Mouse (Mus musculus) bone marrow, adult 2 months (tissue): ENCODE data around the gene Rec8. TPM values are rescaled to one million over a fixed set of nuclear protein-coding genes. Genes with fewer than 3 reads are reported as not detected.

ENCODE experiments used
- H3K27ac ChIP-seq: fragments of 200-500 bp; 2 replicates; pipeline ENCODE4 v1.5.1; 2012; ENCODE audit warnings: low read depth, mild to moderate bottlenecking, control low read depth, inconsistent platforms, low read length; ENCODE audit not compliant: control insufficient read depth, poor library complexity, insufficient read depth
- H3K4me1 ChIP-seq: fragments of 200-500 bp; 2 replicates; pipeline ENCODE4 v1.6.1; 2011; ENCODE audit warnings: low read length; ENCODE audit not compliant: control insufficient read depth, insufficient read depth
- H3K4me3 ChIP-seq: fragments of 200-500 bp; replicated peaks from 2 replicates; pipeline ENCODE3; 2011; ENCODE audit warnings: mild to moderate bottlenecking, low read depth, low read length, control low read depth; ENCODE audit not compliant: control insufficient read depth
- CTCF ChIP-seq: fragments of 200-500 bp; IDR thresholded peaks from 2 replicates; pipeline ENCODE4 v1.5.1; 2011; ENCODE audit warnings: low read length, control low read depth; ENCODE audit not compliant: control insufficient read depth, insufficient read depth
- POLR2A ChIP-seq: fragments of 200-500 bp; IDR thresholded peaks from 2 replicates; pipeline ENCODE4 v1.6.1; 2011; ENCODE audit warnings: low read depth, mild to moderate bottlenecking, control low read depth, low read length, borderline replicate concordance; ENCODE audit not compliant: control insufficient read depth
- WGBS: fragments of 180-500 bp; shearing (Covaris S2); methylation state at CpG from one replicate; pipeline ENCODE4 v1.1.7; 2018; 5-methylcytosine and 5-hydroxymethylcytosine counted together
- polyA plus RNA-seq: library from polyadenylated mRNA; stranded (reverse); fragments of >200 nt; gene quantifications from 2 replicates; pipeline ENCODE4 v1.2.4, GENCODE M21; 2011; ENCODE audit warnings: low replicate concordance; ENCODE audit not compliant: missing spikeins, insufficient read depth, insufficient read length

Rec8 gene
- 13.2 and 28.5 TPM in 2 replicates for polyA plus RNA-seq

GRCm38 (mm10) chr14:55617822-55618221 lies at the start of gene Rec8:
Rec8 (plus strand) TSS chr14:55618037.
- 32% methylated on average over 21 of the region's 21 CpGs for WGBS
- no peaks in the 10 kb centered on the region; the same call in 1 of the 2 replicates for H3K4me1 ChIP-seq
- TF ChIP-seq CTCF (no peak), POLR2A (no peak)
- H3K4me3 ChIP-seq = peak within 1 kb of the TSS; percentile 61
- H3K27ac ChIP-seq = peak within 1 kb of the TSS; percentile 20

DNA sequence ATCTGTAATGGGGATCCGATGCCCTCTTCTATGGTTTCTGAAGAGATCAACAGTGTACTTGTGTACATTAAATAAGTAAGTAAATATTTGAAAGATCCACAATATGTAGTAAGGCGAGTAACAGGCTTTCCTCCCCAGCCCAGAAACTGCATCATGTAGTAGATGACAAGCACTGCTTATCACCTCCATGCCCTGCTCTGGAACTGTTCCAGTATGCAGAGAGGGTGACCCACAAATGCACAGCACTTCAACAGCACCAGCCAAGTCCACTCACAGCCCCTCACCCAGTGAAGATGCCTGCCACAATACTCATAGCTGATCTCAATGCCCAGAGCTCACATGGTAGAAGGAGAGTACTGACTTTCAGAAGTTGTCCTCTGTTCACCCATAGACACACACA lies 47.2 kb upstream of the Rec8 start:
- 68% methylated on average over 2 of the region's 2 CpGs for WGBS
- no peak overlapping the region for H3K27ac ChIP-seq
- TF ChIP-seq CTCF (no peak), POLR2A (no peak)
- no peak overlapping the region for H3K4me3 ChIP-seq
- no peaks in the 10 kb centered on the region; the same call in 1 of the 2 replicates for H3K4me1 ChIP-seq

DNA sequence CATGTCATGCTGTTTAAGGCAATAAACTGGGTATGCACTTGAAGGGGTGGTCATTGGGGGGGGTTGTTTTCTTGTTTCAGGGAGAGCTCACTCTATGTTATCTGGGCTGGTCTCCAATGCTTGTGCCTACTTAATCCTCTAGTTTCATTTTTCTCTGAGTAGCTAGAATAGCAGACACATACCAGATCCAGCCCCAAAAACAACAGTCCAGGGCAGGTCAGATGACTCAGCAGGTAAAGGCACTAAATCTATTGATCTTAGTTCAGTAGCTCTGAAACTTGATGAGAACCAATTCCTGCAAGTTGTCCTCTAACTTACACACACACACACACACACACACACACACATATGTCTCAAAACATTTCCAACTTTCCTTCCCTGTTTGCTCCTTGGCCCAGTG lies 46.1 kb upstream of the Rec8 start:
- TF ChIP-seq POLR2A (no peak), CTCF (no peak)
- no peak overlapping the region for H3K27ac ChIP-seq
- H3K4me1 ChIP-seq = no peaks in the 10 kb centered on the region; the same call in 1 of the 2 replicates
- no peak overlapping the region for H3K4me3 ChIP-seq

DNA sequence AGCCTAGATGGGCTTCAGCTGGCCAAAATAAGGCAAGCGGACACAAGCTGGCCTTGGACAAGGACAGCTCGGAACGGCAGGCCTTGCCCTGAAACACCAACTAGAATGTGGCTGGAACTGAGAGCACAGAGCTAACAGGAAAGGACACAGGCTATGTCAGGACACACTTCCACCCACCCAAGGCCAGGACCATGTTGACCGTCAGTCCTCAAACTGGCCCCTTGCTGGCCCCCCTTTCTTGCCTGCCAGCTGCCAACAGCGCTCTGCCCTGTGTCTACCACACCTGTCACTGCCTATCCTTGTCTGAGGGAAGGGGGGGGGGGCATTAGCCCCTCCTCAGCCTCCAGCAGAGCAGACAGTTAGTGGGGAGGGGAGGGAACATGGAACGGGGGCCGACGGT lies 42.5 kb upstream of the Rec8 start, which contains the start of gene Fitm1:
Gene Fitm1 (plus strand): TSS at position 316 of the 400 bp plus-strand sequence.
- H3K4me3 ChIP-seq = no peak within 1 kb of the TSS
- H3K27ac ChIP-seq = peak within 1 kb of the TSS; percentile 77
- 77% methylated on average over 8 of the region's 8 CpGs for WGBS
- TF ChIP-seq CTCF = no peak
- no peak for TF ChIP-seq POLR2A
- no peaks in the 10 kb centered on the region; the same call in 1 of the 2 replicates for H3K4me1 ChIP-seq

DNA sequence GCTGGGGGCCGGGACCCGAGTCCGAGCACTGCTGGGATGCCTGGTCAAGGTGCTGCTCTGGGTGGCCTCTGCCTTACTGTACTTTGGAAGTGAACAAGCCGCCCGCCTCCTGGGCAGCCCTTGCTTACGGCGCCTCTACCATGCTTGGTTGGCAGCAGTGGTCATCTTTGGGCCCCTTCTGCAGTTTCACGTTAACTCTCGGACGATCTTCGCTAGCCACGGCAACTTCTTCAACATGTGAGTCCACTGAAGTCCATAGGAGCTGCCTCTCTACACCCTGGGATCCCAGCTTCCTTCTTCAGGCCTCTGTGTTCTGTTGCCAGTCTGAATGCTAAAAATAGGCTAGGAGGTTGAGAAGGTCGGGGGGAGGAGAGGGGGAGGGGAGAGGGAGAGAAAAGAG lies 42.1 kb upstream of the Rec8 start:
- Histone ChIP-seq H3K27ac (no peak overlapping the region), H3K4me1 (no peaks in the 10 kb centered on the region; the same call in 1 of the 2 replicates), H3K4me3 (no peak overlapping the region)
- TF ChIP-seq POLR2A = no peak
- no peak for TF ChIP-seq CTCF
- 57% methylated on average over 13 of the region's 13 CpGs for WGBS

DNA sequence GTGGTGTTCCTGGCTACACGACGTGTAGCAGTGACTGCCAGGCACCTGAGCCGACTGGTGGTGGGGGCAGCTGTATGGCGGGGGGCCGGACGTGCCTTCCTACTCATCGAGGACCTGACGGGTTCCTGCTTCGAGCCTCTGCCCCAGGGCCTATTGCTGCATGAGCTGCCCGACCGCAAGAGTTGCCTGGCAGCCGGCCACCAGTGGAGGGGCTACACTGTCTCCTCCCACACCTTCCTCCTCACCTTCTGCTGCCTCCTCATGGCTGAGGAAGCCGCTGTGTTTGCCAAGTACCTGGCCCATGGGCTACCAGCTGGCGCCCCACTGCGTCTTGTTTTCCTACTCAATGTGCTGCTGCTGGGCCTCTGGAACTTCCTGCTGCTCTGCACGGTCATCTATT lies 41.5 kb upstream of the Rec8 start:
- Histone ChIP-seq H3K4me1 (no peaks in the 10 kb centered on the region; the same call in 1 of the 2 replicates), H3K4me3 (no peak overlapping the region), H3K27ac (peak overlapping the region; percentile 77)
- 39% methylated on average over 16 of the region's 16 CpGs for WGBS
- TF ChIP-seq POLR2A = no peak
- TF ChIP-seq CTCF = no peak

DNA sequence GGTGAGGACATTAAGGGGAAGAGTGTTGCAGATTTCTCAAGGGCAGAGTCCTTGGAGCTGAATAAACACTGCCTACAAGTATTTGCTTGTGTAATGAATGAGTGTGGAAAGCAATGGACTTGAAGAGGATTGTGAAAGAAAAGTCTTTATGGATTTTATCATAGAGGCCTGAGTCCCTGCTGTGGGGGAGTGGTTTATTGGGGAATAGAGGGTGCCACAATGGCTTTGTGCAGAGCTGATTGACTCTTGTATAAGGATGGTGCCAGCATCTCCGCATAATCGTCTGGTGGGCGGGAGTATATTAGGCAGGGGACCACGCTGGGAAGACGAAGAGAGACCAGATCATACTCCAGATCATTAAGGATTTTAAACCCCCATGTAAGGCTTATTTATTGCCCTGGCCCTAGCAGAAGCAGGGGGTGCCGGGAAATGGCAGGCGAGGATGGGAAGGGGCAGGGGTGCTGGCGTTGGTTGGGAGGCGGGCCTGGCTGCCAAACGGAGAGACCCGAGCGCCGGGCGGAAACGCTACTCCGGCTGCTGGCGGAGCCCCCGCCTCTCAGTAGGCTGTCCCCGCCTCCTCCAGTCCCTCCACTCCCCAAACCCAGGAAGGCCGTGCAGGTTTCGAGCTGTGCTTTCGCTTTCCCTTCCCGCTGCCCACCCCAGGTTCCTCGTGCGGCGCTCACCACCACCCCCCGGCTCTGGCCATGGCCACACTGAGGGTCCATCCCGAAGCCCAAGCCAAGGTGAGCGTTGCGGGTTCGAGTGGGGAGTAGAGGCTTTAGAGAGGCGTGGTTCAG lies 39.8 kb upstream of the Rec8 start, which contains the start of gene Psme1:
Gene Psme1 (plus strand): TSS at position 253 of the 797 bp plus-strand sequence.
- WGBS = under 1% methylated on average over 32 of the region's 32 CpGs
- Histone ChIP-seq H3K27ac (peak within 1 kb of the TSS; percentile 81), H3K4me1 (no peaks in the 10 kb centered on the region; the same call in 1 of the 2 replicates), H3K4me3 (peak within 1 kb of the TSS; percentile 92)
- TF ChIP-seq CTCF = no peak
- peak; percentile 68; the same call in 1 of the 2 replicates for TF ChIP-seq POLR2A

DNA sequence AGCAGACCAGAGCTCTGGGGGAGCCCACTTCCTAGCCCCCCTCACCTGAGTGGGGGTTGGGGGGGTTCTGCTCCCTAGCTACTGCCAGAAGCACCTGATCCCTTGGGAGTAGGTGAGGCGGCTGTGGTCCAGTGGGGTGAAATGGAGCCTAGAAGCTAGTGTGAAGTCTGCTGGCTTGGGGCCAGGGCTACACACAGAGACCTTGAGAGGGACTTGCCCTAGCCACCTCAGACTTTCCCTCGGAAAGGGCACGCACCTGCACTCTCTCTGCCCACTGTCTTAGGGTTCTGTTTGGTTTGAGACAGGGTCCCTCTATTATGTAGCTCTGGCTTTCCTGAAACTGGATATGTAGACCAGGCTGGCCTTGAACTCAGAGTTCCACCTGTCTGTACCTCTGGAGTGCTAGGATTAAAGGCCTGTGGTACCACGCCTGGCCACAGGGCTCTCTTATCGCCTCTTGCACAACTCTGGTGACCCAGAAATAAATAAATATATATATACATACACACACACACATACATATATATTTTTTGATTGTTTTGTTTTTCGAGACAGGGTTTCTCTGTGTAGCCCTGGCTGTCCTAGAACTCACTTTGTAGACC lies 39.1 kb upstream of the Rec8 start:
- H3K27ac ChIP-seq = peak overlapping the region; percentile 81
- TF ChIP-seq CTCF = no peak
- no peak for TF ChIP-seq POLR2A
- WGBS = 10% methylated on average over 6 of the region's 6 CpGs
- H3K4me1 ChIP-seq = no peaks in the 10 kb centered on the region; the same call in 1 of the 2 replicates
- H3K4me3 ChIP-seq = peak overlapping the region; percentile 92
